22 mouse cellular contexts compared by ENCODE assay signal in genomic region chr11:46939311-46939710, GRCm38 (mm10).
DNase-seq lines count a peak whose midpoint lies in the region; ATAC-seq lines count a peak whose summit lies in the region.
"Had no signal": no experiment of that assay in that cellular context is flagged by ENCODE, and none has a peak within 500 bp of the region (broad histone marks: within the 10 kb centered on the region; RNA-seq: fewer than 3 reads in every experiment).

No protein-coding gene starts in this region.

- no peak overlapping the region for H3K4me2 ChIP-seq in midbrain, embryonic 12.5 days (replicated peaks)
- no peak overlapping the region for H3K4me2 ChIP-seq in midbrain, embryonic 14.5 days (ENCODE audit: low read length)
- H3K4me2 ChIP-seq: embryonic facial prominence, embryonic 13.5 days; forebrain, embryonic 12.5 days; heart, embryonic 11.5 days; hindbrain, embryonic 14.5 days had no signal

- H3K27me3 ChIP-seq in midbrain, embryonic 12.5 days: no peaks in the 10 kb centered on the region
- no peaks in the 10 kb centered on the region for H3K27me3 ChIP-seq in midbrain, embryonic 14.5 days (ENCODE audit: control insufficient read depth, insufficient read depth, low read length)
- H3K27me3 ChIP-seq: embryonic facial prominence, embryonic 13.5 days; forebrain, embryonic 12.5 days had no signal

- DNase-seq in embryo, embryonic 10 days (ENCODE audit: low spot score): peak; percentile 22
- no peak for DNase-seq in embryo, embryonic 9.5 days (ENCODE audit: extremely low spot score)
- peak; percentile 23 to 57 for DNase-seq in kidney, adult 8-10 months
- DNase-seq in kidney, adult 18-20 months: no peak
- DNase-seq in midbrain, embryonic 14.5 days: no peak
- no peak for DNase-seq in adrenal gland, postnatal 25 days
- DNase-seq: adrenal gland, adult 8-10 months; B cell, adult 2 months; cerebellum, adult 11 months; cerebellum, adult 8-10 months; cerebellum, postnatal 14 days; gastrocnemius, postnatal 10 days; heart, adult 2 months had no signal

- no peak for ATAC-seq in midbrain, embryonic 12.5 days (ENCODE audit: low FRiP score, low read depth)
- no peak for ATAC-seq in midbrain, embryonic 14.5 days (ENCODE audit: low FRiP score, low TSS enrichment)
- ATAC-seq: CD4-positive, CD25-positive, alpha-beta regulatory T cell, adult 4 months; forebrain, embryonic 16.5 days had no signal

- no peaks in the 10 kb centered on the region for H3K9me3 ChIP-seq in midbrain, embryonic 12.5 days
- H3K9me3 ChIP-seq in midbrain, embryonic 14.5 days (ENCODE audit: control insufficient read depth, low read length): no peaks in the 10 kb centered on the region
- H3K9me3 ChIP-seq: embryonic facial prominence, embryonic 13.5 days; forebrain, embryonic 12.5 days; G1E; hindbrain, embryonic 10.5 days had no signal

- H3K4me1 ChIP-seq in midbrain, embryonic 12.5 days: 0 out of 2 replicates have a peak, but pooled peaks cover 5% of the 10 kb centered on the region
- H3K4me1 ChIP-seq in midbrain, embryonic 14.5 days (ENCODE audit: control insufficient read depth, insufficient read depth, low read length): no peaks in the 10 kb centered on the region
- H3K4me1 ChIP-seq: embryonic facial prominence, embryonic 13.5 days had no signal

- whole genome bisulfite sequencing in midbrain, embryonic 12.5 days: 59% methylated on average over 4 of the region's 4 CpGs
- 66% methylated on average over 4 of the region's 4 CpGs for WGBS in midbrain, embryonic 14.5 days

- H3K36me3 ChIP-seq in midbrain, embryonic 12.5 days: no peaks in the 10 kb centered on the region
- H3K36me3 ChIP-seq in midbrain, embryonic 14.5 days (ENCODE audit: control insufficient read depth, insufficient read depth, low read length): no peaks in the 10 kb centered on the region
- H3K36me3 ChIP-seq: embryonic facial prominence, embryonic 13.5 days; forebrain, embryonic 12.5 days; G1E; hindbrain, embryonic 10.5 days had no signal

- peak overlapping the region; percentile 49; the same call in 1 of the 2 replicates for H3K27ac ChIP-seq in midbrain, embryonic 12.5 days (replicated peaks)
- no peak overlapping the region for H3K27ac ChIP-seq in midbrain, embryonic 14.5 days (replicated peaks; ENCODE audit: low read depth, low read length)
- H3K27ac ChIP-seq: embryonic facial prominence, embryonic 13.5 days; forebrain, embryonic 12.5 days; heart, adult 2 months; hindbrain, embryonic 14.5 days had no signal

- H3K4me3 ChIP-seq in midbrain, embryonic 12.5 days: no peak overlapping the region
- H3K4me3 ChIP-seq in midbrain, embryonic 14.5 days (replicated peaks; ENCODE audit: low read depth, low read length): no peak overlapping the region
- H3K4me3 ChIP-seq: embryonic facial prominence, embryonic 13.5 days; forebrain, embryonic 12.5 days; heart, adult 2 months; hindbrain, embryonic 10.5 days had no signal

- no peak overlapping the region for H3K9ac ChIP-seq in midbrain, embryonic 12.5 days (replicated peaks)
- H3K9ac ChIP-seq in midbrain, embryonic 14.5 days (replicated peaks; ENCODE audit: low read length): no peak overlapping the region
- H3K9ac ChIP-seq: embryonic facial prominence, embryonic 13.5 days; forebrain, embryonic 12.5 days; hindbrain, embryonic 14.5 days had no signal

Comparison
In these comparisons a context has a peak if more than half of its experiments do, and no peak if none do; other contexts are left out.
1. DNase-seq: peak in embryo, embryonic 10 days (single experiment) and kidney, adult 8-10 months (2 of 2); none in embryo, embryonic 9.5 days (single experiment), kidney, adult 18-20 months (single experiment), midbrain, embryonic 14.5 days (single experiment) and adrenal gland, postnatal 25 days (single experiment).